Mouse (Mus musculus): Measurements from ENCODE around the gene Smbd1.

Gene Smbd1

GRCm38 (mm10) chr16:32810321-32810720 is at the start of gene Smbd1:
Gene Smbd1, minus strand, starts transcription at chr16:32810477.
- DNase-seq: no peak

GRCm38 (mm10) chr16:32858771-32859636 is 48.7 kb upstream of the Smbd1 start:
- no peak for DNase-seq

- DNase-seq: no peak
Observed at GRCm38 (mm10) chr16:32858356-32858755, 48.1 kb upstream of the Smbd1 start.

GRCm38 (mm10) chr16:32856751-32857150 is 46.5 kb upstream of the Smbd1 start:
- DNase-seq: no peak

GRCm38 (mm10) chr16:32854050-32854571 is 43.8 kb upstream of the Smbd1 start:
- DNase-seq: no peak

- no peak for DNase-seq
Observed at GRCm38 (mm10) chr16:32853492-32854049, 43.3 kb upstream of the Smbd1 start.

GRCm38 (mm10) chr16:32849042-32849830 is 39.0 kb upstream of the Smbd1 start:
- no peak for DNase-seq

- DNase-seq: no peak
Observed at GRCm38 (mm10) chr16:32847103-32847502, 36.8 kb upstream of the Smbd1 start.

- no peak for DNase-seq
Observed at GRCm38 (mm10) chr16:32831501-32831900, 21.2 kb upstream of the Smbd1 start.

- DNase-seq: no peak
Observed at GRCm38 (mm10) chr16:32829104-32829503, 18.8 kb upstream of the Smbd1 start.

- no peak for DNase-seq
Observed at GRCm38 (mm10) chr16:32826521-32826920, 16.2 kb upstream of the Smbd1 start.

- no peak for DNase-seq
Observed at GRCm38 (mm10) chr16:32825380-32825779, 15.1 kb upstream of the Smbd1 start.

- no peak for DNase-seq
Observed at GRCm38 (mm10) chr16:32824061-32824460, 13.8 kb upstream of the Smbd1 start.

GRCm38 (mm10) chr16:32823487-32823886 is 13.2 kb upstream of the Smbd1 start:
- no peak for DNase-seq

GRCm38 (mm10) chr16:32822881-32823280 is 12.6 kb upstream of the Smbd1 start:
- DNase-seq: no peak

GRCm38 (mm10) chr16:32822450-32822827 is 12.2 kb upstream of the Smbd1 start:
- DNase-seq: no peak

- DNase-seq: no peak
Observed at GRCm38 (mm10) chr16:32821772-32822449, 11.6 kb upstream of the Smbd1 start.

GRCm38 (mm10) chr16:32818441-32818840 is 8.2 kb upstream of the Smbd1 start:
- no peak for DNase-seq

GRCm38 (mm10) chr16:32818036-32818435 is 7.8 kb upstream of the Smbd1 start:
- DNase-seq: no peak

GRCm38 (mm10) chr16:32815160-32815605 is 4.9 kb upstream of the Smbd1 start:
- no peak for DNase-seq

GRCm38 (mm10) chr16:32814539-32814938 is 4.3 kb upstream of the Smbd1 start:
- DNase-seq: peak; percentile 44 to 53

- DNase-seq: no peak
Observed at GRCm38 (mm10) chr16:32813771-32814170, 3.5 kb upstream of the Smbd1 start.

- DNase-seq: no peak
Observed at GRCm38 (mm10) chr16:32813362-32813761, 3.1 kb upstream of the Smbd1 start.

All from cerebellum, postnatal 36 days (tissue).